Mouse (Mus musculus) heart, adult 9 months (tissue): ENCODE measurements around the gene Adm.

ENCODE experiments used
- DNase-seq, 2 experiments: peaks; one replicate each; pipeline ENCODE4 v3.0.0; 2022; ENCODE audit warnings: low spot score in 2 of 2

The Adm gene

GRCm38 (mm10) chr7:110658378-110658928 lies 31.0 kb downstream of the Adm start:
- no peak for DNase-seq

- no peak for DNase-seq
Observed at GRCm38 (mm10) chr7:110666537-110666936, 39.1 kb downstream of the Adm start.

- DNase-seq, result peak; percentile 66 to 71
Observed at GRCm38 (mm10) chr7:110668247-110668646, 40.8 kb downstream of the Adm start.

- DNase-seq, result peak; percentile 65 to 88
Observed at GRCm38 (mm10) chr7:110668756-110669155, 41.3 kb downstream of the Adm start.

- DNase-seq, result peak in 1 of 2 experiments; percentile 18
Observed at GRCm38 (mm10) chr7:110671121-110671680, 43.7 kb downstream of the Adm start.
